Mouse (Mus musculus) heart, embryonic 12.5 days (tissue): ENCODE results near the gene Bend3. TPM values are rescaled to one million over a fixed set of nuclear protein-coding genes. Genes with fewer than 3 reads are reported as not detected.

Experiments used
- ATAC-seq: fragments of 200-750 bp; cut with Nextera tagmentation; 2 replicates; pipeline ENCODE4 v1.8.0; 2017; ENCODE audit warnings: moderate TSS enrichment, moderate library complexity; ENCODE audit not compliant: insufficient number of reproducible peaks, low FRiP score
- H3K27ac ChIP-seq: fragments of 300-500 bp; sonication (generic); 2 replicates; pipeline ENCODE4 v1.5.1; 2016; ENCODE audit warnings: mild to moderate bottlenecking, moderate library complexity; ENCODE audit not compliant: poor library complexity, severe bottlenecking
- H3K27me3 ChIP-seq: fragments of 300-500 bp; sonication (generic); replicated peaks from 2 replicates; pipeline ENCODE4 v1.6.1; 2016; ENCODE audit warnings: mild to moderate bottlenecking, moderate library complexity
- H3K36me3 ChIP-seq: fragments of 300-500 bp; sonication (generic); 2 replicates; pipeline ENCODE4 v1.6.1; 2016; ENCODE audit warnings: mild to moderate bottlenecking, moderate library complexity
- H3K4me1 ChIP-seq: fragments of 300-500 bp; sonication (generic); replicated peaks from 2 replicates; pipeline ENCODE4 v1.6.1; 2016; ENCODE audit warnings: mild to moderate bottlenecking
- H3K4me2 ChIP-seq: fragments of 300-500 bp; sonication (generic); 2 replicates; pipeline ENCODE4 v1.6.1; 2016; ENCODE audit warnings: mild to moderate bottlenecking, moderate library complexity
- H3K4me3 ChIP-seq: fragments of 300-500 bp; sonication (generic); 2 replicates; pipeline ENCODE4 v1.5.1; 2016; ENCODE audit warnings: mild to moderate bottlenecking
- H3K9ac ChIP-seq: fragments of 300-500 bp; sonication (generic); 2 replicates; pipeline ENCODE4 v1.6.1; 2016; ENCODE audit warnings: mild to moderate bottlenecking, moderate library complexity
- H3K9me3 ChIP-seq: fragments of 300-500 bp; sonication (generic); replicated peaks from 2 replicates; pipeline ENCODE4 v1.6.1; 2016; ENCODE audit warnings: mild to moderate bottlenecking, moderate library complexity
- WGBS: fragments of 180-500 bp; shearing (Covaris S2); methylation state at CpG from one replicate; pipeline ENCODE4 v1.1.7; 2016; 5-methylcytosine and 5-hydroxymethylcytosine counted together
- polyA plus RNA-seq: library from polyadenylated mRNA; unstranded; fragments of >200 nt; fragmentation: Nextera tagmentation; extraction: Ambion mirVana; gene quantifications from 2 replicates; pipeline ENCODE4 v1.2.1, GENCODE M21; 2016

Gene Bend3
- polyA plus RNA-seq, 1 experiment from 2014 or later: 6.0 TPM

GRCm38 (mm10) chr10:43534382-43534781 lies 55.8 kb downstream of the Bend3 start:
- Histone ChIP-seq H3K4me3 (no peak overlapping the region), H3K36me3 (peaks cover 60% of the 10 kb centered on the region), H3K4me1 (peaks cover 23% of the 10 kb centered on the region), H3K27ac (no peak overlapping the region), H3K9ac (no peak overlapping the region), H3K9me3 (no peaks in the 10 kb centered on the region), H3K4me2 (no peak overlapping the region), H3K27me3 (no peaks in the 10 kb centered on the region)
- 45% methylated on average over 1 of the region's 1 CpGs for WGBS
- no peak for ATAC-seq

- WGBS: 87% methylated on average over 7 of the region's 7 CpGs
- no peaks in the 10 kb centered on the region for H3K9me3 ChIP-seq
These were observed 59.0 kb downstream of the Bend3 start for GRCm38 (mm10) chr10:43537652-43538051.

GRCm38 (mm10) chr10:43538831-43539230 lies 60.2 kb downstream of the Bend3 start:
- Histone ChIP-seq H3K9ac (no peak overlapping the region), H3K4me2 (peak overlapping the region; percentile 75; the same call in 1 of the 2 replicates), H3K27ac (no peak overlapping the region), H3K9me3 (no peaks in the 10 kb centered on the region), H3K4me1 (peaks cover 30% of the 10 kb centered on the region), H3K27me3 (no peaks in the 10 kb centered on the region), H3K4me3 (no peak overlapping the region), H3K36me3 (peaks cover 21% of the 10 kb centered on the region)
- WGBS: 88% methylated on average over 5 of the region's 5 CpGs
- ATAC-seq: no peak

More at GRCm38 (mm10) chr10:43537652-43538051, 59.0 kb downstream of the Bend3 start:
- Histone ChIP-seq H3K4me2 (no peak overlapping the region), H3K4me1 (peaks cover 30% of the 10 kb centered on the region), H3K4me3 (no peak overlapping the region), H3K27ac (no peak overlapping the region), H3K27me3 (no peaks in the 10 kb centered on the region), H3K9ac (peak overlapping the region; percentile 10; the same call in 1 of the 2 replicates), H3K36me3 (peaks cover 29% of the 10 kb centered on the region)
- ATAC-seq: no peak

GRCm38 (mm10) chr10:43539746-43540310 lies 61.2 kb downstream of the Bend3 start:
- Histone ChIP-seq H3K4me1 (peaks cover 26% of the 10 kb centered on the region), H3K27ac (peak overlapping the region; percentile 85), H3K9me3 (no peaks in the 10 kb centered on the region), H3K9ac (peak overlapping the region; percentile 89), H3K36me3 (peaks cover 18% of the 10 kb centered on the region), H3K4me2 (peak overlapping the region; percentile 75), H3K27me3 (no peaks in the 10 kb centered on the region), H3K4me3 (peak overlapping the region; percentile 84)
- WGBS: 14% methylated on average over 12 of the region's 12 CpGs
- no peak for ATAC-seq

GRCm38 (mm10) chr10:43540442-43541152 lies 62.0 kb downstream of the Bend3 start, which contains the start of gene 1700021F05Rik:
1700021F05Rik (minus strand) TSS chr10:43540994.
- under 1% methylated on average over 56 of the region's 56 CpGs for WGBS

GRCm38 (mm10) chr10:43541153-43541544 lies 62.5 kb downstream of the Bend3 start:
- H3K4me3 ChIP-seq: peak overlapping the region; percentile 84
- no peak overlapping the region for H3K27ac ChIP-seq
- H3K4me2 ChIP-seq: peak overlapping the region; percentile 75
- H3K4me1 ChIP-seq: peaks cover 26% of the 10 kb centered on the region
- H3K27me3 ChIP-seq: no peaks in the 10 kb centered on the region
- peaks cover 5% of the 10 kb centered on the region; the same call in 1 of the 2 replicates for H3K36me3 ChIP-seq
- no peaks in the 10 kb centered on the region for H3K9me3 ChIP-seq
- 51% methylated on average over 7 of the region's 8 CpGs for WGBS
- no peak overlapping the region for H3K9ac ChIP-seq
- no peak for ATAC-seq

More at GRCm38 (mm10) chr10:43540442-43541152, 62.0 kb downstream of the Bend3 start, which contains the start of gene 1700021F05Rik:
- H3K4me3 ChIP-seq: peak within 1 kb of the TSS; percentile 84
- peaks cover 11% of the 10 kb centered on the region for H3K36me3 ChIP-seq
- H3K9me3 ChIP-seq: no peaks in the 10 kb centered on the region
- ATAC-seq: peak; percentile 99
- H3K4me1 ChIP-seq: peaks cover 26% of the 10 kb centered on the region
- no peaks in the 10 kb centered on the region for H3K27me3 ChIP-seq
- H3K9ac ChIP-seq: peak within 1 kb of the TSS; percentile 89
- H3K4me2 ChIP-seq: peak within 1 kb of the TSS; percentile 75
- peak within 1 kb of the TSS; percentile 85 for H3K27ac ChIP-seq

- Histone ChIP-seq H3K27ac (no peak overlapping the region), H3K9ac (no peak overlapping the region), H3K36me3 (no peaks in the 10 kb centered on the region), H3K27me3 (no peaks in the 10 kb centered on the region), H3K4me1 (no peaks in the 10 kb centered on the region), H3K4me3 (no peak overlapping the region), H3K9me3 (0 out of 2 replicates have a peak, but pooled peaks cover 3% of the 10 kb centered on the region), H3K4me2 (no peak overlapping the region)
- no peak for ATAC-seq
- WGBS: 52% methylated on average over 5 of the region's 5 CpGs
These were observed 70.8 kb downstream of the Bend3 start for GRCm38 (mm10) chr10:43549411-43549810.

- 16% methylated on average over 3 of the region's 3 CpGs for WGBS
- ATAC-seq: no peak
- no peaks in the 10 kb centered on the region for H3K4me1 ChIP-seq
- no peaks in the 10 kb centered on the region for H3K36me3 ChIP-seq
- H3K27me3 ChIP-seq: no peaks in the 10 kb centered on the region
- no peak overlapping the region for H3K27ac ChIP-seq
- no peak overlapping the region for H3K4me2 ChIP-seq
- no peak overlapping the region for H3K9ac ChIP-seq
- H3K4me3 ChIP-seq: no peak overlapping the region
- H3K9me3 ChIP-seq: 0 out of 2 replicates have a peak, but pooled peaks cover 3% of the 10 kb centered on the region
These were observed 72.3 kb downstream of the Bend3 start for GRCm38 (mm10) chr10:43550923-43551322.

GRCm38 (mm10) chr10:43551388-43551787 lies 72.8 kb downstream of the Bend3 start:
- no peaks in the 10 kb centered on the region for H3K4me1 ChIP-seq
- no peak for ATAC-seq

GRCm38 (mm10) chr10:43557630-43558165 lies 79.1 kb downstream of the Bend3 start:
- Histone ChIP-seq H3K4me3 (no peak overlapping the region), H3K4me1 (no peaks in the 10 kb centered on the region), H3K9ac (no peak overlapping the region), H3K4me2 (no peak overlapping the region), H3K27ac (no peak overlapping the region), H3K36me3 (no peaks in the 10 kb centered on the region), H3K27me3 (no peaks in the 10 kb centered on the region), H3K9me3 (0 out of 2 replicates have a peak, but pooled peaks cover 3% of the 10 kb centered on the region)
- ATAC-seq: no peak
- WGBS: 80% methylated on average over 5 of the region's 5 CpGs

More at GRCm38 (mm10) chr10:43551388-43551787, 72.8 kb downstream of the Bend3 start:
- Histone ChIP-seq H3K9me3 (0 out of 2 replicates have a peak, but pooled peaks cover 3% of the 10 kb centered on the region), H3K9ac (no peak overlapping the region), H3K27ac (no peak overlapping the region), H3K4me3 (no peak overlapping the region), H3K4me2 (no peak overlapping the region), H3K36me3 (no peaks in the 10 kb centered on the region), H3K27me3 (no peaks in the 10 kb centered on the region)
- 23% methylated on average over 3 of the region's 3 CpGs for WGBS

- Histone ChIP-seq H3K36me3 (no peaks in the 10 kb centered on the region), H3K27ac (no peak overlapping the region), H3K4me3 (no peak overlapping the region), H3K9ac (no peak overlapping the region), H3K27me3 (no peaks in the 10 kb centered on the region), H3K4me2 (no peak overlapping the region), H3K9me3 (no peaks in the 10 kb centered on the region), H3K4me1 (no peaks in the 10 kb centered on the region)
- 61% methylated on average over 11 of the region's 11 CpGs for WGBS
- ATAC-seq: no peak
These were observed 80.7 kb downstream of the Bend3 start for GRCm38 (mm10) chr10:43559313-43559712.
